Mouse (Mus musculus): ENCODE results near the gene Rnf2. TPM values are rescaled to one million over a fixed set of nuclear protein-coding genes. Genes with fewer than 3 reads are reported as not detected.

The Rnf2 gene
- total RNA-seq, 1 experiment from 2014 or later: 90.8 TPM

GRCm38 (mm10) chr1:151422178-151422577, 78.6 kb downstream of the Rnf2 start:
- ATAC-seq (ENCODE audit: extremely low read depth, insufficient number of reproducible peaks, low FRiP score, poor library complexity, severe bottlenecking): no peak

GRCm38 (mm10) chr1:151409827-151410226, 90.9 kb downstream of the Rnf2 start:
- ATAC-seq (ENCODE audit: extremely low read depth, insufficient number of reproducible peaks, low FRiP score, poor library complexity, severe bottlenecking): no peak

Other genes with a start within 250 kb of the Rnf2 start
- gene Ivns1abp, start 156.5 kb downstream of the Rnf2 start, total RNA-seq (2017): 318 and 362 TPM in 2 replicates
- 53.5 and 63.4 TPM in 2 replicates for gene Swt1, start 72.5 kb downstream of the Rnf2 start, total RNA-seq (2017)
- gene Trmt1l, start 72.4 kb downstream of the Rnf2 start, total RNA-seq (2017): 64.9 and 66.6 TPM in 2 replicates
- 121 and 130 TPM in 2 replicates for gene Fam129a, start 70.2 kb upstream of the Rnf2 start, total RNA-seq (2017)

Data from neutrophil, adult 5-6 weeks (primary cell).